Mouse (Mus musculus): Measurements from ENCODE around the gene Mvd.

DNA sequence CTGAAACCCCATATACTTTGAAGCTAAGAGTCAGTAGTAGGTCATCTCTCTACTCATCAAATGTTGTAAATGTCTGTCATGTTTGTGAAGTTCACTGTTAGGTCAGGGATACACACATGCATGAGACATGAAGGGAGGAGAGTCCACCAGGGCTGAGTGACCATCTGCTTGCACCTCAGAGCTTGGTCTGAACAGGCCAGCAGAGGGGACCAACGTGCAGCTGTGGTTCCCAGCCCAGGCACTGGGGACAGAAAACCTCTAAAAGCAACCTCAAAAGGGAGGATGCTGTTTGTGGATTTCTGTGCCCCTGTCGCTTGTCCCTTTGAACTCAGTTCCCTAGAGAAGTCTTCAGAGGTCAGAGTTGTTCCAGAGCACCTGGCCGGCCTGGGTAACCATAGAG lies 2.0 kb upstream of the Mvd start:
- no peak for TF ChIP-seq POLR2A (IDR thresholded peaks at IDR 0.05; ENCODE audit: low read depth, low read length)
- no peak; the same call in 1 of the 2 replicates for TF ChIP-seq CTCF (conservative IDR thresholded peaks at IDR 0.05; ENCODE audit: insufficient read depth, insufficient read length, low read depth, low read length)
